ENCODE assay signal across 9 mouse cellular contexts in the genomic region with DNA sequence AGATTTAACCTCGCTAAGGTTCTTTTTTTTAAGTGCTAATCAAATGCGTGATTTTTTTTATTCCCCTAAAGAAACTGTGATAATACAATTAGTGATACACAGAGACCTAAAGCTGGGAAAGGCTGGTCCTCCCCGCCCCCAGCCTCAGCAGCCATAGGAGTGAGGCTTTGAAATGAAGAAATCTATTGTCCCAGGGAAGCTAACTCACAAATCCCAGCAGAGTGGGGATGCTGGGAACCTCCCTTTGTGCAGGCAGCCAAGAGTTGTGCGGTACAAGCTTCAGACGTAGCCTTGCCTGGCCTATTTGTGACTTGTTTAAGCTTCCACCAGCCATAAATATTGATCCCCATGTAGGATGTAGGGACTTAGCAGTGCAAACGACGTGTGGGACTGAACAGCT. TPM values are rescaled to one million over a fixed set of nuclear protein-coding genes. Genes with fewer than 3 reads are reported as not detected.
DNase-seq lines count a peak whose midpoint lies in the region; ATAC-seq lines count a peak whose summit lies in the region.
"Had no signal": no experiment of that assay in that cellular context is flagged by ENCODE, and none has a peak within 500 bp of the region (broad histone marks: within the 10 kb centered on the region; RNA-seq: fewer than 3 reads in every experiment).

No protein-coding gene starts in this region.

- ATAC-seq in heart, embryonic 13.5 days (ENCODE audit: extremely low read depth, insufficient number of reproducible peaks, low FRiP score, low TSS enrichment), result no peak
- peak; percentile 33; the same call in 1 of the 2 replicates for ATAC-seq in hindbrain, embryonic 15.5 days (ENCODE audit: low FRiP score, low read depth)
- ATAC-seq in neural tube, embryonic 12.5 days (ENCODE audit: low FRiP score, low read depth), result peak; percentile 59

- no peaks in the 10 kb centered on the region for H3K36me3 ChIP-seq in heart, embryonic 13.5 days
- H3K36me3 ChIP-seq in embryonic facial prominence, embryonic 10.5 days (replicated peaks), result no peaks in the 10 kb centered on the region; the same call in 1 of the 2 replicates
- no peaks in the 10 kb centered on the region for H3K36me3 ChIP-seq in hindbrain, embryonic 15.5 days
- no peaks in the 10 kb centered on the region for H3K36me3 ChIP-seq in neural tube, embryonic 12.5 days
- H3K36me3 ChIP-seq: liver, embryonic 15.5 days had no signal

- intact Hi-C loops in heart, postnatal 14 days (cut with DNase I), result no loop called here

- H3K27ac ChIP-seq in heart, embryonic 13.5 days (replicated peaks), result no peak overlapping the region
- H3K27ac ChIP-seq in embryonic facial prominence, embryonic 10.5 days (replicated peaks), result peak overlapping the region; percentile 77
- peak overlapping the region; percentile 79 for H3K27ac ChIP-seq in hindbrain, embryonic 15.5 days (replicated peaks)
- peak overlapping the region; percentile 86 for H3K27ac ChIP-seq in neural tube, embryonic 12.5 days
- H3K27ac ChIP-seq: liver, embryonic 15.5 days had no signal

- H3K9me3 ChIP-seq in heart, embryonic 13.5 days, result no peaks in the 10 kb centered on the region
- no peaks in the 10 kb centered on the region for H3K9me3 ChIP-seq in embryonic facial prominence, embryonic 10.5 days
- H3K9me3 ChIP-seq in hindbrain, embryonic 15.5 days, result no peaks in the 10 kb centered on the region
- no peaks in the 10 kb centered on the region for H3K9me3 ChIP-seq in neural tube, embryonic 12.5 days
- H3K9me3 ChIP-seq: liver, embryonic 15.5 days had no signal

- DNase-seq in heart, postnatal 14 days, result no peak
- peak; percentile 33 for DNase-seq in embryonic facial prominence, embryonic 10.5 days (ENCODE audit: low spot score)
- DNase-seq in kidney, adult 9 months, result no peak
- no peak for DNase-seq in ovary, postnatal 14 days (ENCODE audit: low spot score)
- DNase-seq in kidney, postnatal 25 days, result no peak

- no peak overlapping the region for H3K9ac ChIP-seq in heart, embryonic 13.5 days
- H3K9ac ChIP-seq in hindbrain, embryonic 15.5 days, result no peak overlapping the region
- no peak overlapping the region for H3K9ac ChIP-seq in neural tube, embryonic 12.5 days
- H3K9ac ChIP-seq: liver, embryonic 15.5 days had no signal

- peak overlapping the region; percentile 30 for H3K4me2 ChIP-seq in heart, embryonic 13.5 days
- H3K4me2 ChIP-seq in hindbrain, embryonic 15.5 days, result peak overlapping the region; percentile 18
- H3K4me2 ChIP-seq in neural tube, embryonic 12.5 days (replicated peaks), result peak overlapping the region; percentile 42
- H3K4me2 ChIP-seq: liver, embryonic 15.5 days had no signal

- peaks cover 30% of the 10 kb centered on the region for H3K4me1 ChIP-seq in heart, embryonic 13.5 days
- peaks cover 53% of the 10 kb centered on the region for H3K4me1 ChIP-seq in embryonic facial prominence, embryonic 10.5 days
- H3K4me1 ChIP-seq in hindbrain, embryonic 15.5 days (replicated peaks), result peaks cover 69% of the 10 kb centered on the region
- H3K4me1 ChIP-seq in neural tube, embryonic 12.5 days, result peaks cover 59% of the 10 kb centered on the region

- WGBS in heart, embryonic 13.5 days, result 16% methylated on average over 7 of the region's 7 CpGs
- WGBS in embryonic facial prominence, embryonic 10.5 days, result 8% methylated on average over 7 of the region's 7 CpGs
- WGBS in hindbrain, embryonic 15.5 days, result 3% methylated on average over 7 of the region's 7 CpGs
- WGBS in neural tube, embryonic 12.5 days, result 8% methylated on average over 7 of the region's 7 CpGs

- H3K27me3 ChIP-seq in heart, embryonic 13.5 days (replicated peaks), result peaks cover 37% of the 10 kb centered on the region
- H3K27me3 ChIP-seq in embryonic facial prominence, embryonic 10.5 days (replicated peaks; ENCODE audit: low read depth, poor library complexity, severe bottlenecking), result no peaks in the 10 kb centered on the region
- no peaks in the 10 kb centered on the region for H3K27me3 ChIP-seq in hindbrain, embryonic 15.5 days
- no peaks in the 10 kb centered on the region for H3K27me3 ChIP-seq in neural tube, embryonic 12.5 days (replicated peaks)
- H3K27me3 ChIP-seq: liver, embryonic 15.5 days had no signal

- no peak overlapping the region for H3K4me3 ChIP-seq in heart, embryonic 13.5 days
- peak overlapping the region; percentile 25; the same call in 1 of the 2 replicates for H3K4me3 ChIP-seq in embryonic facial prominence, embryonic 10.5 days
- no peak overlapping the region for H3K4me3 ChIP-seq in hindbrain, embryonic 15.5 days
- no peak overlapping the region for H3K4me3 ChIP-seq in neural tube, embryonic 12.5 days
- H3K4me3 ChIP-seq: liver, embryonic 15.5 days had no signal

RNA-seq across cellular contexts. Expression of a gene that starts 43.8 kb away (rescaled TPM):
- 0.60 and 1.0 TPM in 2 replicates for polyA plus RNA-seq in heart, embryonic 13.5 days (2015; fragmentation: Nextera tagmentation; extraction: Ambion mirVana)
- total RNA-seq in heart, postnatal 14 days (2021), result 1 to 10 TPM; 1.5 to 1.9 TPM
- 8.0 and 10.5 TPM in 2 replicates for polyA plus RNA-seq in embryonic facial prominence, embryonic 10.5 days (2016; fragmentation: Nextera tagmentation; extraction: Ambion mirVana)
- polyA plus RNA-seq in hindbrain, embryonic 15.5 days (2015; fragmentation: Nextera tagmentation; extraction: Ambion mirVana), result 30.5 and 36.8 TPM in 2 replicates
- polyA plus RNA-seq in neural tube, embryonic 12.5 days (2016; fragmentation: Nextera tagmentation; extraction: Ambion mirVana), result 37.0 and 39.3 TPM in 2 replicates
